Mouse (Mus musculus): ENCODE measurements around the gene Retsat. TPM values are rescaled to one million over a fixed set of nuclear protein-coding genes. Genes with fewer than 3 reads are reported as not detected.

Retsat gene
- total and polyA plus RNA-seq, 3 experiments, result 15.5 to 27.7 (median 15.6) TPM

DNA sequence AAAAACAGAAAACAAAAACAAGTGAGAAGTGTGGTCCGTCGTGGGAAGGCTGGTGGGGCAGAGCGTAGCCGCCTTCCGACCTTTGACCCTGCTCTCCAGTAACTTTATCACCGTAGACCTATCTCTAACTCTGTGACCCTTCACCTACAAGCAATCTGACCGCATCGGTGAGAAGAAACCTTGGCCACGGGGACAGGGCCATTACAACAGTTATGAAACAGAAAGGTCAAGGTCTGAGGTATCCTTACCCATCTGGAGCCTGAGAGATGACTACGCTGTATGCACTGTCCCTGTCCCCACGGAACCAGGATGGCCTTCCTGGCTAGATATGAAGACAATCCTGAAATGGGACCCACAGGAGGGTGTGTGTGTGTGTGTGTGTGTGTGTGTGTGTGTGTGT is 14.1 kb upstream of the Retsat start:
- in situ Hi-C loops (cut with MboI; ENCODE audit: low pct_ligation_motif_present, low pct_unique_long_range_greater_than_20kb, low sequenced_read_pairs) (no loop called here), dilution Hi-C loops (cut with MboI; ENCODE audit: extremely low pct_ligation_motif_present, extremely low pct_unique_long_range_greater_than_20kb, low sequenced_read_pairs) (no loop called here)
- no peak overlapping the region for H3K27ac ChIP-seq (ENCODE audit: insufficient read depth, low read depth)
- no peaks in the 10 kb centered on the region for H3K9me3 ChIP-seq (replicated peaks; ENCODE audit: low read length)
- H3K4me1 ChIP-seq (ENCODE audit: control insufficient read depth in 1 of 2, insufficient read depth in 2 of 2), result peaks cover 0 to 22% of the 10 kb centered on the region in 2 experiments; a peak in 2 of 4 replicates
- DNase-seq (ENCODE audit: extremely low read depth), result no peak
- H3K36me3 ChIP-seq (replicated peaks in 1 of 2; ENCODE audit: control insufficient read depth in 1 of 2, insufficient read depth in 1 of 2, low read length in 1 of 2), result peaks cover 14 to 53% of the 10 kb centered on the region in 2 experiments
- no peak overlapping the region for H3K4me2 ChIP-seq (ENCODE audit: insufficient read depth, low read depth, poor library complexity, severe bottlenecking)
- H3K9ac ChIP-seq (ENCODE audit: insufficient read depth, low read depth), result no peak overlapping the region
- H3K4me3 ChIP-seq (replicated peaks in 1 of 3; ENCODE audit: low read depth in 2 of 3, low read length in 2 of 3, poor library complexity in 1 of 3), result no peak overlapping the region
- TF ChIP-seq NRF1 (IDR thresholded peaks at IDR 0.05; ENCODE audit: low read depth, low read length), result no peak
- TF ChIP-seq ELF1 (IDR thresholded peaks at IDR 0.05; ENCODE audit: low read depth, low read length), result no peak
- no peak for TF ChIP-seq IRF4 (IDR thresholded peaks at IDR 0.05; ENCODE audit: low read depth, low read length)
- TF ChIP-seq ZC3H11A (IDR thresholded peaks at IDR 0.05; ENCODE audit: low read depth, low read length), result no peak
- TF ChIP-seq SMC3 (IDR thresholded peaks at IDR 0.05; ENCODE audit: low read depth, low read length), result no peak
- TF ChIP-seq GABPA (IDR thresholded peaks at IDR 0.05; ENCODE audit: insufficient replicate concordance, low read depth, low read length), result no peak
- no peak for TF ChIP-seq HCFC1 (IDR thresholded peaks at IDR 0.05; ENCODE audit: low read depth, low read length)
- TF ChIP-seq E2F4 (IDR thresholded peaks at IDR 0.05; ENCODE audit: insufficient replicate concordance, low read depth, low read length), result no peak
- no peak for TF ChIP-seq POLR2A (IDR thresholded peaks at IDR 0.05; ENCODE audit: low read depth, low read length)
- no peak for TF ChIP-seq JUN (IDR thresholded peaks at IDR 0.05; ENCODE audit: insufficient read depth, low read depth, low read length)
- TF ChIP-seq EP300 (IDR thresholded peaks at IDR 0.05; ENCODE audit: low read length), result no peak
- no peak for TF ChIP-seq MAFK (IDR thresholded peaks at IDR 0.05; ENCODE audit: insufficient replicate concordance, low read length)
- TF ChIP-seq RAD21 (IDR thresholded peaks at IDR 0.05; ENCODE audit: low read depth, low read length), result no peak
- TF ChIP-seq MXI1 (IDR thresholded peaks at IDR 0.05; ENCODE audit: low read depth, low read length), result no peak
- TF ChIP-seq CTCF (conservative IDR thresholded peaks at IDR 0.05 in 1 of 2, IDR thresholded peaks at IDR 0.05 in 1 of 2; ENCODE audit: low read depth in 2 of 2, low read length in 2 of 2), result no peak
- TF ChIP-seq TBP (conservative IDR thresholded peaks at IDR 0.05; ENCODE audit: low read depth, low read length), result no peak
- TF ChIP-seq MAZ (IDR thresholded peaks at IDR 0.05; ENCODE audit: low read depth, low read length), result no peak
- TF ChIP-seq POLR2AphosphoS2 (IDR thresholded peaks at IDR 0.05; ENCODE audit: low read depth, low read length), result no peak
- no peak for TF ChIP-seq ETS1 (conservative IDR thresholded peaks at IDR 0.05; ENCODE audit: low read depth, low read length)
- no peaks in the 10 kb centered on the region for H3K27me3 ChIP-seq (replicated peaks)
- no peaks in the 10 kb centered on the region for H3K79me2 ChIP-seq (replicated peaks; ENCODE audit: control insufficient read depth, extremely low read depth, insufficient read depth, poor library complexity, severe bottlenecking)

DNA sequence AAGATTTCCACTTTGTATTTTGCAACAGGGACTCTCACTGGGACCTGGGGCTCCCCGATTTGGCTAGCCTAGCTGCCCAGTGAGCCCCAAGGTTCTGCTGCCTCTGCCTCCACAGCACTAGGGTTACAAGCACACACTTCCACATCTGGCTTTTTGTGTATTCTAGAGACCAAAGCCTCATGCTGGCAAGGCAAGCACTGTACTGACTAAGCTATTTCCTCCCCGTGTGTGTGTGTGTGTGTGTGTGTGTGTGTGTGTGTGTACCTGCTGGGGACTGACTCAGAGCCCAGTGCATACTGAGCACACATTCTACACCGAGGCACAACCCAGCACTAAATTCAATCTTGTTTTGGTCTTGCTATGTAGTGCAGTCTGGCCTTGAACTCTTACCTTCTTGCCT is 11.6 kb upstream of the Retsat start:
- Histone ChIP-seq H3K79me2 (replicated peaks; ENCODE audit: control insufficient read depth, extremely low read depth, insufficient read depth, poor library complexity, severe bottlenecking) (no peaks in the 10 kb centered on the region), H3K4me2 (ENCODE audit: insufficient read depth, low read depth, poor library complexity, severe bottlenecking) (no peak overlapping the region), H3K9ac (ENCODE audit: insufficient read depth, low read depth) (no peak overlapping the region), H3K27ac (ENCODE audit: insufficient read depth, low read depth) (no peak overlapping the region), H3K9me3 (replicated peaks; ENCODE audit: low read length) (no peaks in the 10 kb centered on the region), H3K4me3 (replicated peaks in 1 of 3; ENCODE audit: low read depth in 2 of 3, low read length in 2 of 3, poor library complexity in 1 of 3) (no peak overlapping the region), H3K36me3 (replicated peaks in 1 of 2; ENCODE audit: control insufficient read depth in 1 of 2, insufficient read depth in 1 of 2, low read length in 1 of 2) (peaks cover 9 to 46% of the 10 kb centered on the region in 2 experiments), H3K4me1 (ENCODE audit: control insufficient read depth in 1 of 2, insufficient read depth in 2 of 2) (peaks cover 0 to 22% of the 10 kb centered on the region in 2 experiments; a peak in 2 of 4 replicates), H3K27me3 (replicated peaks) (no peaks in the 10 kb centered on the region)
- dilution Hi-C loops (cut with MboI; ENCODE audit: extremely low pct_ligation_motif_present, extremely low pct_unique_long_range_greater_than_20kb, low sequenced_read_pairs) (no loop called here), in situ Hi-C loops (cut with MboI; ENCODE audit: low pct_ligation_motif_present, low pct_unique_long_range_greater_than_20kb, low sequenced_read_pairs) (no loop called here)
- DNase-seq (ENCODE audit: extremely low read depth), result no peak
- TF ChIP-seq IRF4 (IDR thresholded peaks at IDR 0.05; ENCODE audit: low read depth, low read length) (no peak), SMC3 (IDR thresholded peaks at IDR 0.05; ENCODE audit: low read depth, low read length) (no peak), PAX5 (IDR thresholded peaks at IDR 0.05; ENCODE audit: low read length) (no peak), MEF2A (IDR thresholded peaks at IDR 0.05; ENCODE audit: borderline replicate concordance, low read depth, low read length) (no peak), MYC (IDR thresholded peaks at IDR 0.05; ENCODE audit: low read depth, low read length) (no peak), KAT2A (IDR thresholded peaks at IDR 0.05; ENCODE audit: insufficient replicate concordance, low read length) (no peak), RAD21 (IDR thresholded peaks at IDR 0.05; ENCODE audit: low read depth, low read length) (no peak), CHD1 (IDR thresholded peaks at IDR 0.05; ENCODE audit: low read depth, low read length) (no peak), CHD2 (IDR thresholded peaks at IDR 0.05; ENCODE audit: low read length) (no peak), ZMIZ1 (IDR thresholded peaks at IDR 0.05; ENCODE audit: low read depth, low read length) (no peak)

All from CH12.LX (cell line).